Mouse (Mus musculus) embryonic fibroblast, embryonic 13.5 days (primary cell): Measurements from ENCODE around the gene Dpf3.

ENCODE experiments used
- CTCF ChIP-seq: IDR thresholded peaks from 2 replicates; pipeline ENCODE4 v1.5.1; 2011; ENCODE audit warnings: mild to moderate bottlenecking, control low read depth, low read length, moderate library complexity, borderline replicate concordance; ENCODE audit not compliant: insufficient read depth
- POLR2A ChIP-seq: IDR thresholded peaks from 2 replicates; pipeline ENCODE4 v1.6.1; 2011; ENCODE audit warnings: low read depth, mild to moderate bottlenecking, control low read depth, low read length, moderate library complexity

- TF ChIP-seq CTCF (no peak), POLR2A (no peak)
Observed at GRCm38 (mm10) chr12:83361801-83362200, 125.7 kb downstream of the Dpf3 start.
